Mouse (Mus musculus) lung, postnatal 4 days (tissue): Measurements from ENCODE around the gene Crygc.

Source experiments
- DNase-seq, 2 experiments: peaks; one replicate each; pipeline ENCODE4 v3.0.0; 2021

The Crygc gene

GRCm38 (mm10) chr1:65073589-65073988, at the start of gene Crygc:
Gene Crygc (minus strand): TSS chr1:65073689.
- DNase-seq: no peak

GRCm38 (mm10) chr1:65122574-65123372, 49.3 kb upstream of the Crygc start, which contains the start of gene D630023F18Rik:
Gene D630023F18Rik (minus strand): TSS chr1:65123214.
- DNase-seq: no peak

- DNase-seq: no peak
These were observed 45.9 kb upstream of the Crygc start, which contains the start of gene Gm28845 for GRCm38 (mm10) chr1:65119438-65119837. Gene Gm28845 (minus strand): TSS chr1:65119558.

- no peak for DNase-seq
These were observed 44.8 kb upstream of the Crygc start for GRCm38 (mm10) chr1:65118150-65118913.

- DNase-seq: peak in 1 of 2 experiments; percentile 32
These were observed 40.2 kb upstream of the Crygc start for GRCm38 (mm10) chr1:65113536-65114172.

- peak; percentile 31 to 45 for DNase-seq
These were observed 39.3 kb upstream of the Crygc start for GRCm38 (mm10) chr1:65112807-65113196.

- DNase-seq: peak; percentile 51 to 78
These were observed 38.7 kb upstream of the Crygc start for GRCm38 (mm10) chr1:65112031-65112806.

- DNase-seq: no peak
These were observed 36.4 kb upstream of the Crygc start for GRCm38 (mm10) chr1:65109756-65110435.

- no peak for DNase-seq
These were observed 35.7 kb upstream of the Crygc start for GRCm38 (mm10) chr1:65109196-65109595.

- no peak for DNase-seq
These were observed 34.3 kb upstream of the Crygc start for GRCm38 (mm10) chr1:65107654-65108279.

- DNase-seq: no peak
These were observed 29.8 kb upstream of the Crygc start, which contains the start of gene Cryga for GRCm38 (mm10) chr1:65103273-65103672. Gene Cryga (minus strand): TSS chr1:65103373.

GRCm38 (mm10) chr1:65096953-65097352, 23.5 kb upstream of the Crygc start:
- DNase-seq: no peak

GRCm38 (mm10) chr1:65091566-65091965, 18.1 kb upstream of the Crygc start:
- no peak for DNase-seq

- DNase-seq: peak in 1 of 2 experiments; percentile 43
These were observed 16.9 kb upstream of the Crygc start for GRCm38 (mm10) chr1:65090370-65090769.

GRCm38 (mm10) chr1:65088567-65089356, 15.3 kb upstream of the Crygc start:
- no peak for DNase-seq

GRCm38 (mm10) chr1:65082188-65082587, 8.7 kb upstream of the Crygc start, which contains the start of gene Crygb:
Gene Crygb (minus strand): TSS chr1:65082288.
- no peak for DNase-seq

GRCm38 (mm10) chr1:65075607-65076006, 2.1 kb upstream of the Crygc start:
- no peak for DNase-seq

GRCm38 (mm10) chr1:65067842-65068241, 5.6 kb downstream of the Crygc start:
- no peak for DNase-seq

- DNase-seq: no peak
These were observed 9.3 kb downstream of the Crygc start for GRCm38 (mm10) chr1:65064201-65064600.

GRCm38 (mm10) chr1:65063352-65063751, 10.1 kb downstream of the Crygc start, which contains the start of gene Crygd:
Gene Crygd (minus strand): TSS chr1:65063452.
- DNase-seq: no peak
